Mouse (Mus musculus) kidney, postnatal 0 days (tissue): ENCODE measurements at regions not wholly inside any gene's neighbourhood (a gene's known extent, or its start where the extent isn't known, plus 50 kb on each side); places are given as distances from the start of the nearest gene placed in this dataset.

Experiments used
- ATAC-seq: fragments of 200-750 bp; cut with Nextera tagmentation; replicated peaks from 2 replicates; pipeline ENCODE4 v1.8.0; 2017; ENCODE audit warnings: low read depth, moderate number of reproducible peaks, moderate TSS enrichment, moderate library complexity; ENCODE audit not compliant: low FRiP score
- DNase-seq: peaks from one replicate; pipeline ENCODE4 v3.0.0-alpha.2; 2016; ENCODE audit warnings: low spot score
- H3K27ac ChIP-seq: fragments of 300-500 bp; sonication (generic); 2 replicates; pipeline ENCODE4 v1.5.1; 2014; ENCODE audit warnings: mild to moderate bottlenecking
- H3K27me3 ChIP-seq: fragments of 300-500 bp; sonication (generic); 2 replicates; pipeline ENCODE4 v1.6.1; 2014; ENCODE audit warnings: low read length, mixed read lengths; ENCODE audit not compliant: insufficient read depth
- H3K36me3 ChIP-seq: fragments of 300-500 bp; sonication (generic); 2 replicates; pipeline ENCODE4 v1.6.1; 2014; ENCODE audit warnings: low read length, mixed read lengths; ENCODE audit not compliant: insufficient read depth
- H3K4me1 ChIP-seq: fragments of 300-500 bp; sonication (generic); replicated peaks from 2 replicates; pipeline ENCODE4 v1.6.1; 2014; ENCODE audit warnings: antibody characterized with exemption, low read length, mixed read lengths; ENCODE audit not compliant: insufficient read depth
- H3K4me2 ChIP-seq: fragments of 300-500 bp; sonication (generic); 2 replicates; pipeline ENCODE4 v1.6.1; 2014; ENCODE audit warnings: mild to moderate bottlenecking, low read length, moderate library complexity, mixed read lengths
- H3K4me3 ChIP-seq: fragments of 300-500 bp; sonication (generic); replicated peaks from 2 replicates; pipeline ENCODE4 v1.5.1; 2014; ENCODE audit warnings: low read depth, low read length
- H3K9ac ChIP-seq: fragments of 300-500 bp; sonication (generic); 2 replicates; pipeline ENCODE4 v1.6.1; 2014; ENCODE audit warnings: low read depth, low read length
- H3K9me3 ChIP-seq: fragments of 300-500 bp; sonication (generic); replicated peaks from 2 replicates; pipeline ENCODE4 v1.6.1; 2016; ENCODE audit warnings: low read length, inconsistent platforms, mixed read lengths
- CTCF ChIP-seq: IDR thresholded peaks from 2 replicates; pipeline ENCODE4 v1.5.1; 2016; ENCODE audit warnings: antibody characterized with exemption, low read depth, mild to moderate bottlenecking, moderate library complexity
- WGBS: fragments of 180-500 bp; shearing (Covaris S2); extraction: QIAGEN DNeasy Blood & Tissue Kit; methylation state at CpG from one replicate; pipeline ENCODE4 v1.1.7; 2014; 5-methylcytosine and 5-hydroxymethylcytosine counted together

DNA sequence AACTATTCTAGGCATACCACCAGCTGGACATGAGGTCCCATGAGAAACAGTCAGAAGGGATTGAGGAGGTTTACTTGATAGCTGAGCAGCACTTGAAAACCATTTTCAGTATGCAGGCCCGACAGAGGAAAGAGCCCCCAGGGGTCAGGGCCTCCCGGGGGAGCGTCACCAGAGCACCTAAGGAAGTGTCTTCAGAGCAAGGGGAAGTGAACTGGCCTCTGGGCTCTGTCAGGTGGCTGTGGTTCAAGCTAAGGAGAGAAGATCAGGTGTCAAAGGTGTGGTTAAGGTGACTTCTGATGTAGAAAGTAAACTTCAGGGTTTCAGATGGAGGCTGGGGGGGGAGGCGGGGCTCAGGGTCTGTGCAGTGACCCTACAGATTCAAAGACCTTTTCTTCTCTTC lies 57.3 kb downstream of the Bhlhe40 start:
- Histone ChIP-seq H3K9ac (no peak overlapping the region), H3K4me3 (no peak overlapping the region), H3K36me3 (no peaks in the 10 kb centered on the region), H3K4me1 (no peaks in the 10 kb centered on the region), H3K27ac (no peak overlapping the region), H3K27me3 (no peaks in the 10 kb centered on the region), H3K9me3 (no peaks in the 10 kb centered on the region), H3K4me2 (no peak overlapping the region)
- no peak for TF ChIP-seq CTCF
- ATAC-seq, result no peak
- WGBS, result 29% methylated on average over 3 of the region's 4 CpGs
- DNase-seq, result no peak

DNA sequence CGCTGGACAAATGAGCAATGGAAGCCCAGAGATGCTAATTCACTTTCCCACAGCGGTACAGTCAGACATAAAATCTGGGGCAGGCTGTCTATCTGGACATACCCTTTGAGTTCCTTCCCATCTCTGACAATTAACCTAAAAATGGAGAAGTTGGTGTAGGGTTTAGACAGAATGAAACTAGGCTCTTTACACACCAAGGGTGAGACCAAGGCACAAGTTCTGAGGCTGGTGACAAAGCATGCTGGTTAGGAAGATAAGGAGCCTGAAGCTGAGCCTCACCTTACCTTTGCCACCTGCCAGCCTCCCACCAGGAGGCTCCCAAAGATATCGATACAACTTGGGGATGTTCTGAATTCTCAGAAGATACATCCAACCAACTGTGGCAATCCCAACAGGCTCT lies 58.5 kb downstream of the Bhlhe40 start:
- Histone ChIP-seq H3K36me3 (no peaks in the 10 kb centered on the region), H3K4me3 (no peak overlapping the region), H3K9me3 (no peaks in the 10 kb centered on the region), H3K9ac (no peak overlapping the region), H3K27ac (no peak overlapping the region), H3K4me2 (no peak overlapping the region), H3K4me1 (no peaks in the 10 kb centered on the region), H3K27me3 (no peaks in the 10 kb centered on the region)
- 90% methylated on average over 3 of the region's 3 CpGs for WGBS
- DNase-seq (no peak), ATAC-seq (no peak)
- no peak for TF ChIP-seq CTCF

- Histone ChIP-seq H3K4me2 (no peak overlapping the region), H3K9ac (no peak overlapping the region), H3K27ac (no peak overlapping the region), H3K4me3 (no peak overlapping the region), H3K36me3 (no peaks in the 10 kb centered on the region), H3K9me3 (no peaks in the 10 kb centered on the region), H3K27me3 (no peaks in the 10 kb centered on the region), H3K4me1 (no peaks in the 10 kb centered on the region)
- no peak for TF ChIP-seq CTCF
- 57% methylated on average over 4 of the region's 4 CpGs for WGBS
- DNase-seq (no peak), ATAC-seq (no peak)
Measured at GRCm38 (mm10) chr6:108719977-108720376, 59.5 kb downstream of the Bhlhe40 start.

GRCm38 (mm10) chr6:108720978-108721377 lies 60.5 kb downstream of the Bhlhe40 start:
- Histone ChIP-seq H3K9ac (no peak overlapping the region), H3K27ac (no peak overlapping the region), H3K4me2 (no peak overlapping the region), H3K9me3 (no peaks in the 10 kb centered on the region), H3K27me3 (no peaks in the 10 kb centered on the region), H3K36me3 (no peaks in the 10 kb centered on the region), H3K4me1 (no peaks in the 10 kb centered on the region), H3K4me3 (no peak overlapping the region)
- DNase-seq, result no peak
- ATAC-seq, result no peak
- WGBS, result 89% methylated on average over 3 of the region's 3 CpGs
- no peak for TF ChIP-seq CTCF

GRCm38 (mm10) chr6:108721557-108721956 lies 61.1 kb downstream of the Bhlhe40 start:
- TF ChIP-seq CTCF, result no peak
- Histone ChIP-seq H3K4me2 (no peak overlapping the region), H3K4me3 (no peak overlapping the region), H3K27me3 (no peaks in the 10 kb centered on the region), H3K27ac (no peak overlapping the region), H3K4me1 (no peaks in the 10 kb centered on the region), H3K36me3 (no peaks in the 10 kb centered on the region), H3K9ac (no peak overlapping the region), H3K9me3 (no peaks in the 10 kb centered on the region)
- ATAC-seq (no peak), DNase-seq (no peak)
- WGBS, result 89% methylated on average over 4 of the region's 4 CpGs

- Histone ChIP-seq H3K9me3 (no peaks in the 10 kb centered on the region), H3K27ac (no peak overlapping the region), H3K4me3 (no peak overlapping the region), H3K27me3 (no peaks in the 10 kb centered on the region), H3K36me3 (no peaks in the 10 kb centered on the region), H3K9ac (no peak overlapping the region), H3K4me1 (no peaks in the 10 kb centered on the region), H3K4me2 (no peak overlapping the region)
- WGBS, result 25% methylated on average over 2 of the region's 2 CpGs
- DNase-seq, result no peak
- TF ChIP-seq CTCF, result no peak
- ATAC-seq, result no peak
Measured at GRCm38 (mm10) chr6:108723236-108723635, 59.7 kb upstream of the Arl8b start.

DNA sequence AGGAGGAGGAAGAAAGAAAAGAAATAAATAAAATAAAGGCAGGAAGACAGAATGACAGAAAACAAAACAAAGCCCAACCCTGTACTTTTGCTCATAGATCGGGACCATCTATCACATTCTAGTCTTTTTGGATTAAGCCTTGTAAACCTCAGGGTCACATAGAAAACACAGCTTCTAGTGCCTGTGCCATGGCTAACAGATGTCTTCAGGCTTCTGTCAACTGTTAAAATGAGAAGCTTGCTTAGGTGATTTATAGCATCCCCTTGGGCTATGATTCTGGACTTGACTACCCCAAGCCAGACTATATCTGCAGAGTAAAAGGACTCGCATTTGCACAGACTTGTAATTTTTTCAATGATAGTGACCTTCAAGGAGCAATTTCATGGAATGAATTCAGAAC lies 59.1 kb upstream of the Arl8b start:
- Histone ChIP-seq H3K9ac (no peak overlapping the region), H3K4me1 (no peaks in the 10 kb centered on the region), H3K4me2 (no peak overlapping the region), H3K9me3 (no peaks in the 10 kb centered on the region), H3K36me3 (no peaks in the 10 kb centered on the region), H3K27ac (no peak overlapping the region), H3K4me3 (no peak overlapping the region), H3K27me3 (no peaks in the 10 kb centered on the region)
- DNase-seq (peak; percentile 59), ATAC-seq (no peak)
- 44% methylated on average over 2 of the region's 2 CpGs for WGBS
- no peak for TF ChIP-seq CTCF
